Mouse (Mus musculus) heart, embryonic 12.5 days (tissue): ENCODE results near the gene Exoc2. TPM values are rescaled to one million over a fixed set of nuclear protein-coding genes. Genes with fewer than 3 reads are reported as not detected.

Experiments used
- ATAC-seq: fragments of 200-750 bp; cut with Nextera tagmentation; 2 replicates; pipeline ENCODE4 v1.8.0; 2017; ENCODE audit warnings: moderate TSS enrichment, moderate library complexity; ENCODE audit not compliant: insufficient number of reproducible peaks, low FRiP score
- H3K27ac ChIP-seq: fragments of 300-500 bp; sonication (generic); 2 replicates; pipeline ENCODE4 v1.5.1; 2016; ENCODE audit warnings: mild to moderate bottlenecking, moderate library complexity; ENCODE audit not compliant: poor library complexity, severe bottlenecking
- H3K27me3 ChIP-seq: fragments of 300-500 bp; sonication (generic); replicated peaks from 2 replicates; pipeline ENCODE4 v1.6.1; 2016; ENCODE audit warnings: mild to moderate bottlenecking, moderate library complexity
- H3K36me3 ChIP-seq: fragments of 300-500 bp; sonication (generic); 2 replicates; pipeline ENCODE4 v1.6.1; 2016; ENCODE audit warnings: mild to moderate bottlenecking, moderate library complexity
- H3K4me1 ChIP-seq: fragments of 300-500 bp; sonication (generic); replicated peaks from 2 replicates; pipeline ENCODE4 v1.6.1; 2016; ENCODE audit warnings: mild to moderate bottlenecking
- H3K4me2 ChIP-seq: fragments of 300-500 bp; sonication (generic); 2 replicates; pipeline ENCODE4 v1.6.1; 2016; ENCODE audit warnings: mild to moderate bottlenecking, moderate library complexity
- H3K4me3 ChIP-seq: fragments of 300-500 bp; sonication (generic); 2 replicates; pipeline ENCODE4 v1.5.1; 2016; ENCODE audit warnings: mild to moderate bottlenecking
- H3K9ac ChIP-seq: fragments of 300-500 bp; sonication (generic); 2 replicates; pipeline ENCODE4 v1.6.1; 2016; ENCODE audit warnings: mild to moderate bottlenecking, moderate library complexity
- H3K9me3 ChIP-seq: fragments of 300-500 bp; sonication (generic); replicated peaks from 2 replicates; pipeline ENCODE4 v1.6.1; 2016; ENCODE audit warnings: mild to moderate bottlenecking, moderate library complexity
- WGBS: fragments of 180-500 bp; shearing (Covaris S2); methylation state at CpG from one replicate; pipeline ENCODE4 v1.1.7; 2016; 5-methylcytosine and 5-hydroxymethylcytosine counted together
- polyA plus RNA-seq: library from polyadenylated mRNA; unstranded; fragments of >200 nt; fragmentation: Nextera tagmentation; extraction: Ambion mirVana; gene quantifications from 2 replicates; pipeline ENCODE4 v1.2.1, GENCODE M21; 2016

Gene Exoc2
- polyA plus RNA-seq, 1 experiment from 2014 or later = 26.8 TPM

GRCm38 (mm10) chr13:30776021-30776420 lies 197.9 kb downstream of the Exoc2 start:
- Histone ChIP-seq H3K4me3 (no peak overlapping the region), H3K9me3 (no peaks in the 10 kb centered on the region), H3K27me3 (no peaks in the 10 kb centered on the region), H3K36me3 (no peaks in the 10 kb centered on the region), H3K9ac (no peak overlapping the region), H3K4me2 (no peak overlapping the region), H3K4me1 (peaks cover 2% of the 10 kb centered on the region), H3K27ac (no peak overlapping the region)
- 68% methylated on average over 2 of the region's 2 CpGs for WGBS
- ATAC-seq = no peak

DNA sequence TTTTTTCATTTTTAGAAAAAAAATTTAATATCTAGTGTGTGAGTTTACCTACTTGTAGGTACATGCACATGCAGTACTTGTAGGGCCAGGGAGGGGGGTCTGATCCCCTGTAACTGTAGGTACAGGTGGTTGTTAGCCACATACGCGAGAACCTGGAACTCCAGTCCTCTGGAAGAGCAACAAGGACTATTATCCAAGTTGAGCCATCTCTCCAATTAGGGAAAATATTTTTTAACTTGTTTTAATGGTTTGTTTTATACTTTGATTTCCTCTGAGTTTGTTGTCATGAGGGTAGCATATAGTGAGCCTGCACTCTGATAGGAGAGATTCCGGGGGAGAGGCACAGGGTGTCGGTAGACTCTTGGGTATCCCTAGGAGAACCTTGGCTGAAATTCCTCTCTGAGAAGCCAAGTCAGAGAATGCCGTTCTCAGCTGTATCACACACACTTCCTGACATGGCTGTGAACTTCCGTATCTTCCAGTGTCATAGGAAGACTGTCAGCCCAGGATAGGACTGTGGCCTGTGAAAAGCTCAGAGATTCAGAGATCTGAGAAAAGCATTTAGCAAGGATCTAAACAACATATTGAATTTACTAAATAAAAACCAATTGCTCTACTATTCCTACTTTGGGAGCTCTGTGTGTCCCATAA lies 206.3 kb downstream of the Exoc2 start:
- Histone ChIP-seq H3K27me3 (no peaks in the 10 kb centered on the region; the same call in 1 of the 2 replicates), H3K4me1 (peaks cover 8% of the 10 kb centered on the region), H3K36me3 (no peaks in the 10 kb centered on the region), H3K4me2 (no peak overlapping the region), H3K9ac (no peak overlapping the region), H3K9me3 (0 out of 2 replicates have a peak, but pooled peaks cover 4% of the 10 kb centered on the region), H3K27ac (no peak overlapping the region), H3K4me3 (no peak overlapping the region)
- no peak for ATAC-seq
- 61% methylated on average over 6 of the region's 6 CpGs for WGBS

GRCm38 (mm10) chr13:30766636-30767476 lies 207.0 kb downstream of the Exoc2 start:
- Histone ChIP-seq H3K36me3 (no peaks in the 10 kb centered on the region), H3K4me2 (no peak overlapping the region), H3K4me1 (peaks cover 8% of the 10 kb centered on the region), H3K27me3 (no peaks in the 10 kb centered on the region; the same call in 1 of the 2 replicates), H3K27ac (no peak overlapping the region), H3K4me3 (no peak overlapping the region), H3K9ac (no peak overlapping the region), H3K9me3 (0 out of 2 replicates have a peak, but pooled peaks cover 4% of the 10 kb centered on the region)
- ATAC-seq = no peak
- 75% methylated on average over 5 of the region's 5 CpGs for WGBS

GRCm38 (mm10) chr13:30765906-30766305 lies 208.0 kb downstream of the Exoc2 start:
- H3K36me3 ChIP-seq = no peaks in the 10 kb centered on the region
- H3K9me3 ChIP-seq = 0 out of 2 replicates have a peak, but pooled peaks cover 4% of the 10 kb centered on the region
- H3K4me3 ChIP-seq = no peak overlapping the region
- no peak overlapping the region for H3K4me2 ChIP-seq
- no peak for ATAC-seq
- 68% methylated on average over 5 of the region's 5 CpGs for WGBS
- no peak overlapping the region for H3K27ac ChIP-seq
- peaks cover 8% of the 10 kb centered on the region for H3K4me1 ChIP-seq
- peaks cover 3% of the 10 kb centered on the region for H3K27me3 ChIP-seq
- no peak overlapping the region for H3K9ac ChIP-seq

- WGBS = 68% methylated on average over 8 of the region's 8 CpGs
- H3K9ac ChIP-seq = no peak overlapping the region
- H3K27me3 ChIP-seq = peaks cover 3% of the 10 kb centered on the region
- H3K4me1 ChIP-seq = peaks cover 8% of the 10 kb centered on the region
- H3K4me2 ChIP-seq = no peak overlapping the region
- no peaks in the 10 kb centered on the region for H3K9me3 ChIP-seq
- H3K27ac ChIP-seq = no peak overlapping the region
- ATAC-seq = no peak
- no peaks in the 10 kb centered on the region for H3K36me3 ChIP-seq
- no peak overlapping the region for H3K4me3 ChIP-seq
These were observed 209.7 kb downstream of the Exoc2 start for GRCm38 (mm10) chr13:30764014-30764740.

Other genes starting within 250 kb of the Exoc2 start
- 0.09 TPM in 1 of 2 replicates, not detected in the other for gene Irf4, start 224.9 kb downstream of the Exoc2 start, polyA plus RNA-seq
- not detected in 2 replicates for gene Hus1b, start 26.3 kb downstream of the Exoc2 start, polyA plus RNA-seq
- gene Gm5447, start 111 bp upstream of the Exoc2 start, polyA plus RNA-seq = not detected in 2 replicates